In the genomic region with DNA sequence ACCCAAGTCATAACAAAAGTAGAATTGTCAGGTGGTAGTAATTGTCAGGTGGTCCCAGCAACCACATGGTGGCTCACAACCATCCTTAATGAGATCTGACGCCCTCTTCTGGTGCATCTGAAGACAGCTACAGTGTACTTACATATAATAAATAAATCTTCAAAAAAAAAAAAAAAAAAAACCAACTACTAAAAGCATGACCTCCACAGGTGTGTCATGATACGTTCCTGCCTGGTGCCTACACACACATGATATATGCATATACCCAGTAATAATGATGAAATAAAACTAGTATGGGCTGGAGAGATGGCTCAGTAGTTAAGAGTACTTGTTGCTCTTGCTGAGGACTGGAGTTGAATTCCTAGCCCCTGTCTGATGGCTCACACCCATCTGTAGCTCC, we compare ENCODE assay signal across 2 mouse cellular contexts.
TF ChIP-seq lines count a peak whose summit lies in the region.

No protein-coding gene starts in this region.

TF ChIP-seq in CH12.LX, 34 proteins besides CTCF, POLR2A, EP300 and RAD21:
- TF ChIP-seq KAT2A (IDR thresholded peaks at IDR 0.05; ENCODE audit: insufficient replicate concordance, low read length) (no peak), ZNF384 (IDR thresholded peaks at IDR 0.05; ENCODE audit: low read depth, low read length) (peak; percentile 74), NELFE (IDR thresholded peaks at IDR 0.05; ENCODE audit: low read depth, low read length) (no peak)

TF ChIP-seq in MEL, 35 proteins besides CTCF, POLR2A, EP300 and RAD21:
- peak; percentile 82 for TF ChIP-seq ZNF384 (IDR thresholded peaks at IDR 0.05; ENCODE audit: low read depth, low read length)
- no peak for TF ChIP-seq BHLHE40 (IDR thresholded peaks at IDR 0.05; ENCODE audit: borderline replicate concordance, low read depth, low read length)
- no peak for TF ChIP-seq SIN3A (IDR thresholded peaks at IDR 0.05; ENCODE audit: low read length)
TF ChIP-seq in MEL: peak in this region for 1.
